Mouse (Mus musculus) heart, postnatal 36 days (tissue): ENCODE measurements around the gene Gm8653. TPM values are rescaled to one million over a fixed set of nuclear protein-coding genes. Genes with fewer than 3 reads are reported as not detected.
"Not testable (repeated sequence)": the region's sequence is repeated elsewhere in the genome, so short reads cannot be mapped to it uniquely, and the experiment has no call there.

Experiments
- DNase-seq, 2 experiments: peaks; one replicate each; pipeline ENCODE4 v3.0.0; 2021 to 2022
- intact Hi-C: fragments of 180-260 bp; cut with DNase I; formaldehyde crosslinking; loops from one replicate; pipeline ENCODE4 v1.15.1; 2025
- total RNA-seq, 2 experiments: library from RNA; stranded (reverse); gene quantifications; 2 replicates each; pipeline ENCODE4 v1.2.3; 2021

Gm8653 gene
- total RNA-seq: not detected

GRCm38 (mm10) chr7:22201164-22201563, at the start of gene Gm8653:
Gene Gm8653 (minus strand): TSS chr7:22201264.
- intact Hi-C loops: not testable (repeated sequence)

GRCm38 (mm10) chr7:22229384-22229783, 28.3 kb upstream of the Gm8653 start, which contains the start of gene Gm8453:
Gene Gm8453 (minus strand): TSS chr7:22229484.
- intact Hi-C loops, DNase-seq: not testable (repeated sequence)

More at GRCm38 (mm10) chr7:22201164-22201563, at the start of gene Gm8653:
- not testable (repeated sequence) for DNase-seq

- intact Hi-C loops, DNase-seq: not testable (repeated sequence)
These were observed 12.0 kb downstream of the Gm8653 start, which contains the start of gene Vmn1r143 for GRCm38 (mm10) chr7:22189077-22189476. Gene Vmn1r143 (plus strand): TSS chr7:22189377.

GRCm38 (mm10) chr7:22163935-22164334, 37.1 kb downstream of the Gm8653 start, which contains the start of gene Vmn1r142:
Gene Vmn1r142 (minus strand): TSS chr7:22164035.
- intact Hi-C loops, DNase-seq: not testable (repeated sequence)

Other genes with a start within 250 kb of the Gm8653 start
- not detected for gene Vmn1r137, start 206.7 kb downstream of the Gm8653 start, total RNA-seq
- not detected for gene Vmn1r138, start 172.4 kb downstream of the Gm8653 start, total RNA-seq
- gene Gm6176, start 145.0 kb downstream of the Gm8653 start, total RNA-seq: not detected
- gene Vmn1r139, start 132.2 kb downstream of the Gm8653 start, total RNA-seq: not detected
- not detected for gene Gm16451, start 83.0 kb downstream of the Gm8653 start, total RNA-seq
- not detected for gene Gm10666, start 66.5 kb downstream of the Gm8653 start, total RNA-seq
- not detected for gene Vmn1r142, start 37.2 kb downstream of the Gm8653 start, total RNA-seq
- gene Vmn1r143, start 11.9 kb downstream of the Gm8653 start, total RNA-seq: not detected
- not detected for gene Gm8453, start 28.2 kb upstream of the Gm8653 start, total RNA-seq
- not detected for gene Gm4187, start 128.5 kb upstream of the Gm8653 start, total RNA-seq
- not detected for gene Gm8660, start 169.8 kb upstream of the Gm8653 start, total RNA-seq
- not detected for gene Vmn1r148, start 212.3 kb upstream of the Gm8653 start, total RNA-seq
- gene Vmn1r149, start 237.0 kb upstream of the Gm8653 start, total RNA-seq: not detected